Mouse (Mus musculus): ENCODE data around the gene Shc3.

Gene Shc3

GRCm38 (mm10) chr13:51482786-51483185, 86.4 kb downstream of the Shc3 start:
- no peak for DNase-seq (ENCODE audit: low spot score in 2 of 2)

DNA sequence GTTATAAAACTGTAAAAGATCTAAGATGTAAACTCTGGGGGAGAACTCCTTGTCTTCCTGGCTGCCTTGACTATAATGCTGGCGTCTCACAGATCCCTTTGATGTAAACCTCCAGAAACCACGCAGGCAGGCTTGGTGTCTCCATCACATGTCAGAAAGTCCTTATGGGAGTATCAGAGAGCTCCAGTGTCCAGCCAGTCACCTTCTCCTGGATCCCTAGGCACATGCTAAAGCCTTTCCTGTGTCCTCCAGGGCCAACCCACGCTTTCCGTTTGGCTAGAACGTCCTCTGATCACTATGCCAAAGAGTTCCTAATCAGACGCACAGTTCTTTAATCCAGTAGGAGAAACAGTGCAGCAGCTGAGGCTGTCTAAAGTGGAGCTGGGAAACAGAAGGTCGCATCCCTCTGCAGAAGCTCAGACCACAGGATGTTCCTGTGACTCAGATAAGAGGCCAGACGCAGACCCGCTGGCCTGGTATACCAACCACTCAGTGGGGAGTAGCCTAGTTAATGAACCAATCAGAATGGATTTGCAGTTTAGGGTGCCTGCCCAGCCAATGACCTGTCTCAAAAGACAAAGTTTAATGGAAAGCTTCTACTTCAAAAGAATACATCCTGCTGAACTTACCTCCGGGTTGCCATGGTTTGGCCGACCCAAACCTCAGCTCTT, 88.7 kb downstream of the Shc3 start:
- no peak for DNase-seq (ENCODE audit: low spot score in 2 of 2)

DNA sequence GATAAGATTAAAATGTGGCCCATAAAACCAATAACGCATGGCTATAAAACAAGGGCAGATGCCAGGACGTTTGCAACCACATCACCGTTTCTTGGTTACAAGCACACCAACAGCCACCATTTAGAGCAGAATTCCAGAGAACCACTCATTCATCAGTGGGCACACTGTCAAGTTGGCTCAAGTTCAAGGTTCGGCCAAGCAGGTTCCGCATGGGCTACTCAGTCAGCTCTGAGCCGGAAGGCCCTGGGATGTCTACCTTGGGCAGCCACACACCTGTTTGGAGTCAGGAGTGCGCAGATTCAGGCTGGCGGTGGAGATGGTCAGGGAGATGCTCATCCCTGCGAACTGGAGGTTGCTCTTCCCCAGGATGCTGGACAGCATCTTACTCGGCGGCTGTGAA, 89.4 kb downstream of the Shc3 start:
- DNase-seq (ENCODE audit: low spot score in 2 of 2), result no peak

DNA sequence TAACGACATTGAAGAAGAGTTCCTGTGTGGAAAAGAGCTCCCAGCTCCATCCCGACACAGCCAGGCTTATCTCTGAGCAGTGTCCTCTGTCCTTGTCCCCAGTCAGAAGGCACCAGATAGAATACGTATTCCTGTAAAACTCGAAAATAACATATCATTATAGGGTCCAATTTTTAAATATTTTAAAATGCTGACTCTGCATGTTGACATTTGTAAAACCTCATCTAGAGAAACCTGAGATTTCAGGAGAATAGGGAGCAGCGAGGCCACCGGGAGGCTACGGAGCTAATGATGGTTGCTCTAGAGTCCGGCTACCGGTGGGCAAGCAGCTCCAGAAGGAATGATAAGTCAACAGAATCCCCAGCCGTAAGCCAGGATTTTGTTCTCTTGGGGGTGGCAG, 92.2 kb downstream of the Shc3 start:
- DNase-seq (ENCODE audit: low spot score in 2 of 2), result no peak

DNA sequence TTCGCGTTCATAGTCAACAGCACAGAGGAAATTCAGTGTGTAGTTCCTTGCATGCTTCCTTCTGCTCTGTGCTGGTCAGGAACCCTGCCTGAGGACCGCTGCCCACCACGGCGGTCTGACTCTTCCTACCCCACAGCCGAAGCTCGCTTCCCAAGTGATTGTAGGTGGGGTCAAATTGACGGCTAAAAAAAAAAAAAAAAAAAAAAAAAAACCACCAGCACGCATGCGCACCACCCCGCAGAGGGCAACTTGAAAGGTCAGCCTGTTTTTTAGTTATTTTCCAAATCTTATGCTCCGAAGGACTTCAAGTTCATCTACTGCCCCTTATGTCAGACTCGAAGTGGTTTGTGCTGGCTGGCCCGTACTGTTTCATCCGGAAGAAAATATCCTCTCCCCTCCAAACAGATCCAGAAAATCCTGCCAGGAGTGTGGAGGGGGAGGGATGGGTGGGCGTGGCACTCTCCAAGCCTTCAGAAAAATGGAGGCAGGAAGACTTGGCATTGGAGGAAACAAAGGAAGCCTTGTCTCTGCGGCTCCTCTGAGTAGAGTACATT, 100.4 kb downstream of the Shc3 start:
- no peak for DNase-seq (ENCODE audit: low spot score in 2 of 2)

DNA sequence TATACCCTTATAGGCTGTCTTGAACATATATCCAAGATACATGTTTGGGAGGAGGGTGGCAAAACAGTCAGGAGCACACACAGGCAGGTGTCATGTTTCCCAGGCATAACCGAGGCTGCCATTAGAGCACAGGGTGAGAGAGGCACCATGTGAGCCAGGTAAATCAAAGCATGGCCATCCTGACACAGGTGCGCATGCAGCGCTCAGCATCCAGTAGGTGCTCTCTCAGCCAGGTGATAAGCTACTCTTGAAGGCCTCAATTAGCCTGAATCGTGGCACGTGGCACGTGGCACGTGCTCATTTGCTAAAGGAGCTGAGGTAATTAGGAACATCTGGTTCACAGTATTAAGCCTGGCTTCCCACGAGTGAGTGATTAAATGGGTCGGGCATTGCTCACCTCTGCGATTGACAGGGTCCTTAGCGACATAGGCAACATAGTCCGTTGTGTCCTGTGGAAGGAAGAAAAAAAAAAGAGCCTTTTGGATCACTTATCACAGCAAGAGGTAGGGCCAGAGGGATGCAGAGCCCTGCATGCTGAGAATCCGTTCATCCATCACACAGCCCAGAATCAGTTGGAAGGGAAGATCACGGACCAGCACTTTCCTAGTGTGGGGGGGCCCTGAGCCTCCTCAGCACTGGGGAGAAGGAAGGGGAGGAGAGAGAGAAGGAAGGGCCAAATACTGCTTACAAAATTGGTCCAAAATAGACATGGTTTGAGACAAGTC, 102.9 kb downstream of the Shc3 start:
- no peak for DNase-seq (ENCODE audit: low spot score in 2 of 2)

DNA sequence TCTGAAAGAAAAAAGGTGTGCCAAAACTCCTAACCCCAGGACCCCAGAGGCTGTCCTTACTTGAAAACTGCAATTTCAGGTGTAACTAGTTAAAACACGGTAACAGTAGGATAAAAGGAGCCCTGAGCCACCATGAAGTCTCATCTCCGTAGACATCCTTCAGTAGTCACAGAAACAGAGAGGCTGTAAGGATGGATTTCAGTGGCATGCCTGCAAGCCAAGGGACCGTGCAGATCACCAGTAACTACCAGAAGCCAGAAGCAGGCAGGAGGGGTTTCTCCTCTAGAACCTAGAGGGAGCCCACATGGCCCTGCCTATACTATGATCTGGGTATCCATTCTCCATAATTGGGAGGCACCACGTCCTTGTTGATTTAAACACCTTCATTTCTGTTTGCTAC, 104.9 kb downstream of the Shc3 start:
- no peak for DNase-seq (ENCODE audit: low spot score in 2 of 2)

GRCm38 (mm10) chr13:51456190-51456878, 112.9 kb downstream of the Shc3 start:
- DNase-seq (ENCODE audit: low spot score in 2 of 2), result no peak

- no peak for DNase-seq (ENCODE audit: low spot score in 2 of 2)
Observed at GRCm38 (mm10) chr13:51446550-51446949, 122.7 kb downstream of the Shc3 start.

DNA sequence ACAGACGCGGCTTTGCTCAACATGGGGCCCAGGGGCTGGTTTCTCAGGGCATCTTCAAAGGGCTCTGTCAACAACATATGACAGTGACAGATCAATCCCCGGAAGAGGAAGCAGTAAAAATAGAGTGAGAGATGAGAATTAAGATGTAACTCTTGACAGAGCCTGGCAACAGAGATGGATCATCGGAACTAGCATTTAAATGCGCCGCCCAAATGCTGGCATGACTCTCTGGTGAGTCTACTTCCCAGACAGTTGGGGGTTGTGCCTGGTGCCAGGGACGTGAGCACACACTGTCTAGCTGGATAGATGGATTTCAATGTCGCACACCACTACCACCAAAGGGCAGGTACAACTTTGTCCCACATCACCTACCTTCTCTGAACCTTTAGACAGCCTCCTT, 126.3 kb downstream of the Shc3 start:
- no peak for DNase-seq (ENCODE audit: low spot score in 2 of 2)

DNA sequence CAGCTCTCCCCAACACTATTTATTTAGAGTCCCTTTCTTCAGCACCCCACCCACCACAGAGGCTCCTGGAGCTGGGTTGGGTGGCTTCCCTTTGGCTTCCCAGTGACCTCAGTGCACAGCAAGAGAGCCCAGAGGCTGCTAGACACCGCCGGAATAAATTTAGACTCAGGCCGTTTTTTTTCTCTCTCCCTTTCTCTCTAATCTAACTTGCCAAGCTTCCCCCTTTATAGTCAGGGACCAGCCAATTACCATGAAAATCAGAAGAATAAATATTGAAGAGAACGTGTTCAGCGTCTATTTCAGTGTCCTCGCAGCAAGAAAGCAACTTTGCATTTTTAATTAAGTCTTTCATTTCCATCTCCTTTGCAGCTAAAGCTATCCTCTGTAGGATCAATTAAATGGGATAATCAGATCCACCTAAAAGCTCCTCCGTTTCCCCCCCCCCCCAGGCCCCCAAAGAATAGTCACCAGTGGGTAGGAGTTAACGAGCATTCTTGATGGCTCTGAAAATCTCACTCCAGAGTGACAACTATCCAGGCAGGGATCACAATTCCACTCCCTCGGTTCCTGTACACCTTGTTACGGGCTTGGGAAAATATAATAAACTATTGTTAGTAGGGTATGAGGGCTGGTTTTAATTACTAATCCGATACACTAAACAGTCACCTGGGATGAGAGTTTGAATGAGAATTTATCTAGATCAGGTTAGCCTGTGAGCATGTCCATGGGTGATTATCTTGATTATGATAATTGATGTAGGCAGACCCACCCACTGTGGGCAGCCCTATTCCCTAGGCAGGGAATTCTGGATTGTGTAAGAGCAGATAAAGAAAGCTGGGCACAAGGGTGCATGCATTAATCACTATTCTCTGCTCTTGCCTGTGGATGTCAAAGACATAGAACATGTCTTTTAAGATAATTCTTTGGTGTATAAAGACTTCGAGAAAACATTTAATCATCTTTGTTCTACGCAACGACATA, 131.8 kb downstream of the Shc3 start:
- no peak for DNase-seq (ENCODE audit: low spot score in 2 of 2)

GRCm38 (mm10) chr13:51435146-51435545, 134.1 kb downstream of the Shc3 start:
- no peak for DNase-seq (ENCODE audit: low spot score in 2 of 2)

DNA sequence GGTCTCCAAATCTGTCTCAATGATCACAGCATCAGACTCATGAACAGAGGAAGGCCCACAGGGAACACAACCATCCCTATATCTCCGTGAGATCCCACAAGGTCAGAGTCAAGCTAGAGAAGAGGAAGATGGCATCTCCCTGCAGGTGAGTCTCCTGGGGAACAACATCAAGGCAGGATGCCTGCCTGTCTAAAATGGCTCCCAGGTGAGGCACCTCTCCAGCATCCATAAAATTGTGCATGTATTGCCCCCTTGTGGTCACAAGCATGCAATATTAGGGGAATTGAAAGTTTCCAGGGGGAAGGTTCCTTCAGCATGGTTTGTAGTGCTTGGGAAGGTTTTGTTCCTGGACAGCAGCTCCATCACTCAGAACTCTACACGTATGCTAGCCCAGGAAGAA, 134.8 kb downstream of the Shc3 start:
- DNase-seq (ENCODE audit: low spot score in 2 of 2), result peak in 1 of 2 experiments; percentile 38

DNA sequence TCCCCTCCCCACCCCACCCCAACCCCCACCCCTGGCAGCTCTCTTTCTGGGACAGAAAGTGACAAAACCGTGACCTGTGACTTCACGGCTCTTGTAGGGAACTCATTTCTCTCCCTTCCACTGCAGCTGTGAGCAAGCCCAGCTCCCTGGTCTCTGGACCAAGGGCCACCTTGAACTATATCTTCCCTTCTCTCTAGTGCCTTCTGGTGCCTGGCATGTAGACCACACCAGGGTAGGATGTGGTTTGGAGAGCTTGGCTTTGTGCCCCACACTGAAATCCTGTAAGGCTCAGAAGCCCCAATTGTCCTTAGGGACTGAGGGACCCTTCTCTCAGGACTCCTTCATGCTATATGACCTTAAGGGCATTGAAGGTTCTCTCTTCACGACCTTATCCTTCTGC, 135.8 kb downstream of the Shc3 start:
- no peak for DNase-seq (ENCODE audit: low spot score in 2 of 2)

GRCm38 (mm10) chr13:51425662-51426443, 143.4 kb downstream of the Shc3 start:
- no peak for DNase-seq (ENCODE audit: low spot score in 2 of 2)

DNA sequence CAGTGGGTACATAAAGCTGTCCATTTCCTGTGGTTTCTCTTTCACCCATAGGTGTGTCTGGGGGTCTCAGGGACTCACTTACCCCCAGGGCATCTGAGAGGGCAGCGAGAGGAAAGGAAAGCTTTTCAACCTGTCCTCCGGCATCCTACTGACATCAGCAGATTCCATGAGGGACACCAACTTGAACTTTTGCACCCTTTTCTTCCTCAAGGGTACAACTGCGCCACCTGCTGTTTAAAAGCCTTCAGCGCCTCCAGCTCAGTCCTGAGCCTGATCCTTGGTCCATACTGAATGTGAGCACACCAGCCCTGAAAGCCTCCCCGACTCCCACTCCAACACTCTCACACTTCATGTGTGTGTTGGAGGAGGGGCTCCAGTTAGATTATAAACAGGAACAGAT, 144.6 kb downstream of the Shc3 start:
- DNase-seq (ENCODE audit: low spot score in 2 of 2), result no peak

GRCm38 (mm10) chr13:51423647-51424046, 145.6 kb downstream of the Shc3 start:
- DNase-seq (ENCODE audit: low spot score in 2 of 2), result no peak

GRCm38 (mm10) chr13:51420861-51421260, 148.4 kb downstream of the Shc3 start:
- DNase-seq (ENCODE audit: low spot score in 2 of 2), result peak in 1 of 2 experiments; percentile 56

GRCm38 (mm10) chr13:51419501-51419900, 149.7 kb downstream of the Shc3 start:
- no peak for DNase-seq (ENCODE audit: low spot score in 2 of 2)

- no peak for DNase-seq (ENCODE audit: low spot score in 2 of 2)
Observed at GRCm38 (mm10) chr13:51418942-51419451, 150.2 kb downstream of the Shc3 start.
